Mouse (Mus musculus) inflammation-experienced regulatory T-cells, adult 16 weeks (primary cell): ENCODE data around the gene Six6. TPM values are rescaled to one million over a fixed set of nuclear protein-coding genes. Genes with fewer than 3 reads are reported as not detected.

Experiments used
- polyA plus RNA-seq: library from polyadenylated mRNA; unstranded; fragments of 100-300 nt; shearing (Covaris generic); gene quantifications from one replicate; pipeline ENCODE4 v1.2.1, GENCODE M21; 2017

Gene Six6
- polyA plus RNA-seq: not detected

GRCm38 (mm10) chr12:72939616-72940015, at the start of gene Six6:
Six6 (plus strand) TSS chr12:72939892.

GRCm38 (mm10) chr12:72940071-72940821, 554 bp downstream of the Six6 start, which contains the start of gene 4930447C04Rik:
4930447C04Rik (minus strand) TSS chr12:72940774.

Other genes with a start within 250 kb of the Six6 start
- 11.3 TPM for gene Ppm1a, start 182.4 kb upstream of the Six6 start, polyA plus RNA-seq
- gene 4930447C04Rik, start 882 bp downstream of the Six6 start, polyA plus RNA-seq: not detected
- gene Six1, start 114.0 kb downstream of the Six6 start, polyA plus RNA-seq: not detected
- gene Six4, start 173.6 kb downstream of the Six6 start, polyA plus RNA-seq: 0.06 TPM
- 32.1 TPM for gene Mnat1, start 183.8 kb downstream of the Six6 start, polyA plus RNA-seq